Mouse (Mus musculus): ENCODE measurements around the gene 4930415O20Rik. TPM values are rescaled to one million over a fixed set of nuclear protein-coding genes. Genes with fewer than 3 reads are reported as not detected.

4930415O20Rik gene
- polyA plus RNA-seq, 1 experiment from 2014 or later, result not detected

DNA sequence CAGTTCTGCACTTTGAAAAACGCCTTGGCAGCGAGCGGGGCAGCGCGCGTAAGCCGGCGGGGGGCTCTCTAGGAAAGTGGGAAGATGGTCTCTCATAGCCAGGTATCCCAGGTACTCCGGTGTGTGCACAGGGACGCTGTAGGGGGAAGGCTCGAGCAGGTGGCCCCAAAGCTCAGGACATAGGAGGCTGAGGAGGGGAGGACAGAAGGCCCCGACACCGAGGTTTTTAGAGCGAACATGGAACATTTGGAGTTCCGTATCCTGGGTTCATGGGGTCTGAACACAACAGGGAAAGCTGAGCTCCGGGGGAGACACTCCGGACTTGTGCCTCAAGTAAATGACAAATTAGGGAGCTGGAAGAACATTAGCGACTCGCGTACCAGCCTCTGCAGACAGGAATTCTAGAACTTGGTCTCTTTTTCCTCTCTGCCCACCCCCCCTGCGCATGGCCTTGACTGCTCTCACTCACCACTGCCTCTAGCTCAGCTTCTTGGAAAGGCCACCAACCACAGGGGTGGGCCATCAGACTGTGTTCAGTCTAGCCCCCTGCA lies 64.6 kb downstream of the 4930415O20Rik start:
- H3K27ac ChIP-seq (ENCODE audit: low read length), result peak overlapping the region; percentile 98
- 0% methylated on average over 21 of the region's 21 CpGs for WGBS
- H3K9me3 ChIP-seq (replicated peaks; ENCODE audit: control insufficient read depth, low read length, poor library complexity, severe bottlenecking), result no peaks in the 10 kb centered on the region
- H3K36me3 ChIP-seq (ENCODE audit: control insufficient read depth, insufficient read depth, low read length), result peaks cover 6% of the 10 kb centered on the region
- peaks cover 36% of the 10 kb centered on the region for H3K4me1 ChIP-seq (ENCODE audit: control insufficient read depth, insufficient read depth, low read length)
- H3K4me2 ChIP-seq (ENCODE audit: low read length), result peak overlapping the region; percentile 69
- H3K27me3 ChIP-seq (ENCODE audit: control insufficient read depth, insufficient read depth, low read depth, low read length), result no peaks in the 10 kb centered on the region
- H3K4me3 ChIP-seq (ENCODE audit: low read depth, low read length), result peak overlapping the region; percentile 84
- ATAC-seq, result peak; percentile 4; the same call in 1 of the 2 replicates
- H3K9ac ChIP-seq (ENCODE audit: low read depth, low read length), result peak overlapping the region; percentile 96

DNA sequence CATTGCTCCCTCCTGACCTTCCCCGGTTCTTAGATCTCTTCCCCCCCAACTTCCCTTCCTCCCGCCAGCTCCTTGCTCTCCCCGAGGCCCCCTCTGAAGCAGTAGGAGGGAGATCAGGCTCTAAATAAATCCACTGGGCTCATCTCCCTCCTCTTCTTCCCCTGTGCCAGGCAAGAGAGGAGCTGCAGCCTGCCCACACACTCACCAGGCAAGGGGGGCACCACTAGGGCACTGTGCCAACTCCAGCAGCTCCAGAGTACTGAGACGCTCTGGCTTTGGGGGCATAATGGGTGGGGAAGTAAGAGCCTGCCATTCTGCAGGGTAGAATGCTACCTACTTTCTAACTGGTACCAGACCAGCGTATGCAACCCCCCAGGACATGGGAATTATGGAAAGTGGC lies 65.7 kb downstream of the 4930415O20Rik start:
- no peak for ATAC-seq
- H3K4me1 ChIP-seq (ENCODE audit: control insufficient read depth, insufficient read depth, low read length), result peaks cover 32% of the 10 kb centered on the region
- peak overlapping the region; percentile 69 for H3K4me2 ChIP-seq (ENCODE audit: low read length)
- peak overlapping the region; percentile 96 for H3K9ac ChIP-seq (ENCODE audit: low read depth, low read length)
- 15% methylated on average over 5 of the region's 5 CpGs for WGBS
- no peaks in the 10 kb centered on the region for H3K9me3 ChIP-seq (replicated peaks; ENCODE audit: control insufficient read depth, low read length, poor library complexity, severe bottlenecking)
- H3K27ac ChIP-seq (ENCODE audit: low read length), result no peak overlapping the region
- peak overlapping the region; percentile 84 for H3K4me3 ChIP-seq (ENCODE audit: low read depth, low read length)
- H3K27me3 ChIP-seq (ENCODE audit: control insufficient read depth, insufficient read depth, low read depth, low read length), result no peaks in the 10 kb centered on the region
- peaks cover 12% of the 10 kb centered on the region for H3K36me3 ChIP-seq (ENCODE audit: control insufficient read depth, insufficient read depth, low read length)

DNA sequence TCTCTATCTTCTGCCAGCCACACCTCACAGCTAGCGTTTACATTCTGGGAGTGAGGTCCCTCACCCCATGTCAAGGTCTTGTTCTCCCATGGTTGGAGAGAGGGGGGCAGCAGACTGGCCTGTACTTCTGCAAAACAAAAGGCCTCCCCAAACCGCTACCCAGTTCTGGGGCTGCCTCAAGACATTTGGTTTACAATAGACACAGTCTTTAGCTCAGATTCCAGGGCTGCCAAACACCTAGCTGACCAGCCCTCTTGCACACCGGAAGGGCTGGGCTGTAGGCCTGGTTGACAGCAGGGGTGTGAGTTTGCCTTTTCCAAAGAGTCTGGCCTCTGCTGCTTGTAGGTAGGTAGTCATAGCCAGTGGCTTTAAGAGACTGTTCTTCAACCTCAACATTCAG lies 66.4 kb downstream of the 4930415O20Rik start:
- peak overlapping the region; percentile 69 for H3K4me2 ChIP-seq (ENCODE audit: low read length)
- no peaks in the 10 kb centered on the region for H3K9me3 ChIP-seq (replicated peaks; ENCODE audit: control insufficient read depth, low read length, poor library complexity, severe bottlenecking)
- H3K9ac ChIP-seq (ENCODE audit: low read depth, low read length), result peak overlapping the region; percentile 46
- no peak for ATAC-seq
- WGBS, result 30% methylated on average over 3 of the region's 3 CpGs
- 0 out of 2 replicates have a peak overlapping the region, but pooled peaks have one; percentile 3 for H3K4me3 ChIP-seq (ENCODE audit: low read depth, low read length)
- H3K4me1 ChIP-seq (ENCODE audit: control insufficient read depth, insufficient read depth, low read length), result peaks cover 29% of the 10 kb centered on the region
- H3K36me3 ChIP-seq (ENCODE audit: control insufficient read depth, insufficient read depth, low read length), result peaks cover 19% of the 10 kb centered on the region
- no peaks in the 10 kb centered on the region for H3K27me3 ChIP-seq (ENCODE audit: control insufficient read depth, insufficient read depth, low read depth, low read length)
- H3K27ac ChIP-seq (ENCODE audit: low read length), result no peak overlapping the region

Other genes starting within 250 kb of the 4930415O20Rik start
- not detected in 2 replicates for gene Olfr284, start 230.0 kb upstream of the 4930415O20Rik start, polyA plus RNA-seq (2015; fragmentation: Nextera tagmentation; extraction: Ambion mirVana)
- gene Olfr283, start 190.1 kb upstream of the 4930415O20Rik start, polyA plus RNA-seq (2015; fragmentation: Nextera tagmentation; extraction: Ambion mirVana), result not detected in 2 replicates
- gene Olfr282, start 139.8 kb upstream of the 4930415O20Rik start, polyA plus RNA-seq (2015; fragmentation: Nextera tagmentation; extraction: Ambion mirVana), result not detected in 2 replicates
- not detected in 2 replicates for gene Olfr281, start 118.4 kb upstream of the 4930415O20Rik start, polyA plus RNA-seq (2015; fragmentation: Nextera tagmentation; extraction: Ambion mirVana)
- gene OR5BS1P, start 101.1 kb upstream of the 4930415O20Rik start, polyA plus RNA-seq (2015; fragmentation: Nextera tagmentation; extraction: Ambion mirVana), result not detected in 2 replicates
- gene Lalba, start 88.3 kb upstream of the 4930415O20Rik start, polyA plus RNA-seq (2015; fragmentation: Nextera tagmentation; extraction: Ambion mirVana), result not detected in 2 replicates
- gene Olfr279, start 78.6 kb upstream of the 4930415O20Rik start, polyA plus RNA-seq (2015; fragmentation: Nextera tagmentation; extraction: Ambion mirVana), result not detected in 2 replicates
- 106 and 113 TPM in 2 replicates for gene Kansl2, start 36.7 kb upstream of the 4930415O20Rik start, polyA plus RNA-seq (2015; fragmentation: Nextera tagmentation; extraction: Ambion mirVana)
- gene Ccnt1, start 81 bp upstream of the 4930415O20Rik start, polyA plus RNA-seq (2015; fragmentation: Nextera tagmentation; extraction: Ambion mirVana), result 65.3 and 73.1 TPM in 2 replicates
- gene Adcy6, start 39.1 kb downstream of the 4930415O20Rik start, polyA plus RNA-seq (2015; fragmentation: Nextera tagmentation; extraction: Ambion mirVana), result 9.9 and 10.2 TPM in 2 replicates
- gene Cacnb3, start 59.8 kb downstream of the 4930415O20Rik start, polyA plus RNA-seq (2015; fragmentation: Nextera tagmentation; extraction: Ambion mirVana), result 198 and 205 TPM in 2 replicates
- 17.8 and 18.9 TPM in 2 replicates for gene Ddx23, start 91.9 kb downstream of the 4930415O20Rik start, polyA plus RNA-seq (2015; fragmentation: Nextera tagmentation; extraction: Ambion mirVana)
- 15.5 and 19.8 TPM in 2 replicates for gene Rnd1, start 106.5 kb downstream of the 4930415O20Rik start, polyA plus RNA-seq (2015; fragmentation: Nextera tagmentation; extraction: Ambion mirVana)
- gene Ccdc65, start 137.2 kb downstream of the 4930415O20Rik start, polyA plus RNA-seq (2015; fragmentation: Nextera tagmentation; extraction: Ambion mirVana), result 9.3 and 12.0 TPM in 2 replicates
- gene Fkbp11, start 157.2 kb downstream of the 4930415O20Rik start, polyA plus RNA-seq (2015; fragmentation: Nextera tagmentation; extraction: Ambion mirVana), result 2.3 and 4.0 TPM in 2 replicates
- 96.4 and 102 TPM in 2 replicates for gene Arf3, start 192.2 kb downstream of the 4930415O20Rik start, polyA plus RNA-seq (2015; fragmentation: Nextera tagmentation; extraction: Ambion mirVana)
- gene Wnt10b, start 207.1 kb downstream of the 4930415O20Rik start, polyA plus RNA-seq (2015; fragmentation: Nextera tagmentation; extraction: Ambion mirVana), result not detected in 2 replicates
- gene Wnt1, start 218.9 kb downstream of the 4930415O20Rik start, polyA plus RNA-seq (2015; fragmentation: Nextera tagmentation; extraction: Ambion mirVana), result 1.2 and 1.3 TPM in 2 replicates
- gene Ddn, start 238.5 kb downstream of the 4930415O20Rik start, polyA plus RNA-seq (2015; fragmentation: Nextera tagmentation; extraction: Ambion mirVana), result 0.35 and 0.42 TPM in 2 replicates